Mouse (Mus musculus): Measurements from ENCODE around the gene Bpgm. TPM values are rescaled to one million over a fixed set of nuclear protein-coding genes. Genes with fewer than 3 reads are reported as not detected.

The Bpgm gene
- 10 to 100 TPM; 43.9 to 47.8 TPM for total RNA-seq (2021)
- long read RNA-seq, experiment 1, transcript Bpgm-201 (3 exons, 2,220 nt) = major isoform, 42 of 73 reads
- long read RNA-seq, experiment 1, partial matches to known transcripts = 25 of 73 reads
- long read RNA-seq, experiment 1, other reads (novel, unspliced or antisense) = 6 of 73 reads
- long read RNA-seq, experiment 2, transcript Bpgm-201 (3 exons, 2,220 nt) = major isoform, 27 of 49 reads
- long read RNA-seq, experiment 2, partial matches to known transcripts = 0 of 49 reads
- long read RNA-seq, experiment 2, other reads (novel, unspliced or antisense) = 22 of 49 reads

- peak; percentile 99 to 100 for DNase-seq
These were observed at the start of gene Bpgm for GRCm38 (mm10) chr6:34475974-34476794. Gene Bpgm, plus strand, starts transcription at chr6:34476207.

GRCm38 (mm10) chr6:34439006-34439405, 37.0 kb upstream of the Bpgm start:
- no peak for DNase-seq

- DNase-seq = peak in 1 of 2 experiments; percentile 10
These were observed 34.3 kb upstream of the Bpgm start for GRCm38 (mm10) chr6:34441556-34442257.

- DNase-seq = peak; percentile 49 to 62
These were observed 32.2 kb upstream of the Bpgm start for GRCm38 (mm10) chr6:34443791-34444190.

- peak; percentile 66 to 87 for DNase-seq
These were observed 28.0 kb upstream of the Bpgm start for GRCm38 (mm10) chr6:34447961-34448360.

- DNase-seq = no peak
These were observed 27.3 kb upstream of the Bpgm start for GRCm38 (mm10) chr6:34448696-34449095.

- DNase-seq = no peak
These were observed 22.8 kb upstream of the Bpgm start for GRCm38 (mm10) chr6:34452963-34453770.

- no peak for DNase-seq
These were observed 16.6 kb upstream of the Bpgm start for GRCm38 (mm10) chr6:34459456-34459855.

- DNase-seq = no peak
These were observed 15.4 kb upstream of the Bpgm start for GRCm38 (mm10) chr6:34460651-34461050.

GRCm38 (mm10) chr6:34463582-34463981, 12.4 kb upstream of the Bpgm start:
- DNase-seq = no peak

GRCm38 (mm10) chr6:34471434-34472110, 4.4 kb upstream of the Bpgm start:
- DNase-seq = no peak

- no peak for DNase-seq
These were observed 2.7 kb upstream of the Bpgm start for GRCm38 (mm10) chr6:34473346-34473745.

- DNase-seq = no peak
These were observed 2.0 kb upstream of the Bpgm start for GRCm38 (mm10) chr6:34474031-34474430.

GRCm38 (mm10) chr6:34475391-34475790, 616 bp upstream of the Bpgm start:
- peak in 1 of 2 experiments; percentile 31 for DNase-seq

- DNase-seq = no peak
These were observed 2.0 kb downstream of the Bpgm start for GRCm38 (mm10) chr6:34478036-34478435.

- no peak for DNase-seq
These were observed 2.8 kb downstream of the Bpgm start for GRCm38 (mm10) chr6:34478677-34479360.

- DNase-seq = no peak
These were observed 3.5 kb downstream of the Bpgm start for GRCm38 (mm10) chr6:34479531-34479930.

GRCm38 (mm10) chr6:34480749-34481148, 4.7 kb downstream of the Bpgm start:
- DNase-seq = no peak

GRCm38 (mm10) chr6:34481349-34481748, 5.3 kb downstream of the Bpgm start:
- no peak for DNase-seq

GRCm38 (mm10) chr6:34482842-34483241, 6.8 kb downstream of the Bpgm start:
- peak in 1 of 2 experiments; percentile 56 for DNase-seq

GRCm38 (mm10) chr6:34483390-34483789, 7.4 kb downstream of the Bpgm start:
- no peak for DNase-seq

All from heart, adult 18-20 months (tissue).